In genomic region chr5:63649070-63649532, GRCm38 (mm10) we compare ENCODE assay signal across 8 mouse cellular contexts. TPM values are rescaled to one million over a fixed set of nuclear protein-coding genes. Genes with fewer than 3 reads are reported as not detected.
A peak's percentile ranks its signal among the peaks of the same experiment; 100 is the strongest.
DNase-seq lines count a peak whose midpoint lies in the region; ATAC-seq and TF ChIP-seq lines count a peak whose summit lies in the region.

TSS of gene Nwd2 (plus strand) at chr5:63649102.

- TF ChIP-seq CTCF in hindbrain, postnatal 0 days (IDR thresholded peaks at IDR 0.05; ENCODE audit: low read depth), result peak; percentile 42

- peak within 1 kb of the TSS; percentile 67 for H3K4me3 ChIP-seq in embryonic facial prominence, embryonic 10.5 days
- H3K4me3 ChIP-seq in hindbrain, postnatal 0 days (ENCODE audit: low read length), result peak within 1 kb of the TSS; percentile 69
- H3K4me3 ChIP-seq in limb, embryonic 10.5 days, result peak within 1 kb of the TSS; percentile 57

- DNase-seq in cerebellum, adult 11-12 months, result peak; percentile 4
- peak; percentile 45 for DNase-seq in embryonic facial prominence, embryonic 10.5 days (ENCODE audit: low spot score)
- DNase-seq in hindbrain, postnatal 0 days (ENCODE audit: low spot score), result peak; percentile 21
- DNase-seq in limb, embryonic 10.5 days (ENCODE audit: low spot score), result peak; percentile 34
- peak; percentile 45 for DNase-seq in retina, postnatal 1 day
- no peak for DNase-seq in thymus, postnatal 36 days
- DNase-seq in gastrocnemius, postnatal 25 days, result no peak

- H3K27me3 ChIP-seq in embryonic facial prominence, embryonic 10.5 days (replicated peaks; ENCODE audit: low read depth, poor library complexity, severe bottlenecking), result peaks cover 58% of the 10 kb centered on the region
- no peaks in the 10 kb centered on the region for H3K27me3 ChIP-seq in hindbrain, postnatal 0 days (ENCODE audit: insufficient read depth, low read length)
- H3K27me3 ChIP-seq in limb, embryonic 10.5 days (ENCODE audit: low read depth, poor library complexity, severe bottlenecking), result peaks cover 57% of the 10 kb centered on the region

- no peak for ATAC-seq in cerebellum, adult (ENCODE audit: insufficient number of reproducible peaks, low FRiP score, low TSS enrichment)
- ATAC-seq in hindbrain, postnatal 0 days, result peak; percentile 63

- 2% methylated on average over 29 of the region's 29 CpGs for WGBS in embryonic facial prominence, embryonic 10.5 days
- under 1% methylated on average over 29 of the region's 29 CpGs for WGBS in hindbrain, postnatal 0 days
- 2% methylated on average over 29 of the region's 29 CpGs for WGBS in limb, embryonic 10.5 days

- H3K36me3 ChIP-seq in embryonic facial prominence, embryonic 10.5 days (replicated peaks), result no peaks in the 10 kb centered on the region
- no peaks in the 10 kb centered on the region for H3K36me3 ChIP-seq in hindbrain, postnatal 0 days (ENCODE audit: insufficient read depth, low read length)
- H3K36me3 ChIP-seq in limb, embryonic 10.5 days, result no peaks in the 10 kb centered on the region

- no peaks in the 10 kb centered on the region for H3K9me3 ChIP-seq in embryonic facial prominence, embryonic 10.5 days
- H3K9me3 ChIP-seq in hindbrain, postnatal 0 days (ENCODE audit: low read length), result no peaks in the 10 kb centered on the region
- H3K9me3 ChIP-seq in limb, embryonic 10.5 days (replicated peaks), result no peaks in the 10 kb centered on the region

- peak within 1 kb of the TSS; percentile 63 for H3K9ac ChIP-seq in hindbrain, postnatal 0 days (replicated peaks; ENCODE audit: low read length)

- no peak within 1 kb of the TSS; the same call in 1 of the 2 replicates for H3K27ac ChIP-seq in embryonic facial prominence, embryonic 10.5 days (replicated peaks)
- peak within 1 kb of the TSS; percentile 51 for H3K27ac ChIP-seq in hindbrain, postnatal 0 days
- 0 out of 2 replicates have a peak within 1 kb of the TSS, but pooled peaks have one; percentile 14 for H3K27ac ChIP-seq in limb, embryonic 10.5 days

- H3K4me1 ChIP-seq in embryonic facial prominence, embryonic 10.5 days, result peaks cover 18% of the 10 kb centered on the region
- 0 out of 2 replicates have a peak, but pooled peaks cover 4% of the 10 kb centered on the region for H3K4me1 ChIP-seq in hindbrain, postnatal 0 days (ENCODE audit: insufficient read depth, low read length)
- H3K4me1 ChIP-seq in limb, embryonic 10.5 days, result peaks cover 18% of the 10 kb centered on the region

- peak within 1 kb of the TSS; percentile 97 for H3K4me2 ChIP-seq in hindbrain, postnatal 0 days (ENCODE audit: low read depth, low read length)

RNA-seq across cellular contexts. Expression of gene Nwd2, which starts in this region (rescaled TPM):
- polyA plus RNA-seq in embryonic facial prominence, embryonic 10.5 days (2016; fragmentation: Nextera tagmentation; extraction: Ambion mirVana), result 0.77 and 0.80 TPM in 2 replicates
- total RNA-seq in hindbrain, postnatal 0 days (2014; rRNA removed), result 23.1 and 26.1 TPM in 2 replicates
- 10.2 and 11.0 TPM in 2 replicates for polyA plus RNA-seq in hindbrain, postnatal 0 days (2015; fragmentation: Nextera tagmentation; extraction: Ambion mirVana)
- 0.10 TPM in 1 of 2 replicates, not detected in the other for polyA plus RNA-seq in limb, embryonic 10.5 days (2016; fragmentation: Nextera tagmentation; extraction: Ambion mirVana)
- total RNA-seq in gastrocnemius, postnatal 25 days (2021), result not detected

Comparison
In these comparisons a context has a peak if more than half of its experiments do, and no peak if none do; other contexts are left out.
1. RNA of gene Nwd2 (total RNA-seq): 23.1 to 26.1 TPM in hindbrain, postnatal 0 days; not detected in gastrocnemius, postnatal 25 days; every median in the first group is over 10 times any median in the second.
2. Peak in DNase-seq and H3K4me3 ChIP-seq in embryonic facial prominence, embryonic 10.5 days; RNA of the gene not detected or under 1 TPM.
3. Peak in DNase-seq, H3K4me3 ChIP-seq and H3K27ac ChIP-seq in limb, embryonic 10.5 days; RNA of the gene not detected or under 1 TPM.
4. DNase-seq: peak in cerebellum, adult 11-12 months (single experiment), hindbrain, postnatal 0 days (single experiment) and retina, postnatal 1 day (single experiment); none in thymus, postnatal 36 days (0 of 2) and gastrocnemius, postnatal 25 days (single experiment).
5. Peak in every context shown above with its lines, with median percentiles within 50 percentile points of each other: H3K4me3 ChIP-seq.